Mouse (Mus musculus): ENCODE results near the gene Dcdc2c. TPM values are rescaled to one million over a fixed set of nuclear protein-coding genes. Genes with fewer than 3 reads are reported as not detected.

Gene Dcdc2c
- total RNA-seq, 1 experiment: 0.71 TPM

- Histone ChIP-seq H3K36me3 (ENCODE audit: control insufficient read depth, insufficient read depth, low read length, poor library complexity, severe bottlenecking) (no peaks in the 10 kb centered on the region), H3K27ac (ENCODE audit: insufficient read depth, low read depth, low read length, poor library complexity, severe bottlenecking) (no peak overlapping the region), H3K4me3 (ENCODE audit: insufficient read depth in 1 of 2, low read depth in 1 of 2, low read length in 2 of 2, poor library complexity in 1 of 2, severe bottlenecking in 1 of 2) (no peak overlapping the region), H3K9ac (ENCODE audit: insufficient read depth, low read depth, low read length, poor library complexity, severe bottlenecking) (no peak overlapping the region), H3K4me1 (ENCODE audit: control insufficient read depth in 2 of 2, insufficient read depth in 2 of 2, low read length in 2 of 2, poor library complexity in 1 of 2) (no peaks in the 10 kb centered on the region), H3K9me3 (ENCODE audit: control insufficient read depth, insufficient read depth, low read depth, low read length) (no peaks in the 10 kb centered on the region)
- no peak for DNase-seq (ENCODE audit: low read depth, low spot score)
- no peak for TF ChIP-seq MAFK (IDR thresholded peaks at IDR 0.05; ENCODE audit: insufficient read depth, low read depth, low read length)
- no peak for TF ChIP-seq CHD2 (IDR thresholded peaks at IDR 0.05; ENCODE audit: low read depth, low read length)
- no peak for TF ChIP-seq ZNF384 (IDR thresholded peaks at IDR 0.05; ENCODE audit: low read depth, low read length)
- TF ChIP-seq ZC3H11A (IDR thresholded peaks at IDR 0.05; ENCODE audit: borderline replicate concordance, low read depth, low read length): no peak
- no peak for TF ChIP-seq HCFC1 (IDR thresholded peaks at IDR 0.05; ENCODE audit: borderline replicate concordance, insufficient read depth, low read length)
- in situ Hi-C loops (cut with MboI; ENCODE audit: low sequenced_read_pairs in 2 of 2, unreplicated experiment in 2 of 2): no loop called here
These were observed 57.9 kb downstream of the Dcdc2c start for GRCm38 (mm10) chr12:28494289-28494688.

GRCm38 (mm10) chr12:28482483-28483160 lies 69.6 kb downstream of the Dcdc2c start:
- no peak for DNase-seq (ENCODE audit: low read depth, low spot score)
- no peak for TF ChIP-seq CHD2 (IDR thresholded peaks at IDR 0.05; ENCODE audit: low read depth, low read length)
- TF ChIP-seq MAFK (IDR thresholded peaks at IDR 0.05; ENCODE audit: insufficient read depth, low read depth, low read length): no peak
- TF ChIP-seq ZC3H11A (IDR thresholded peaks at IDR 0.05; ENCODE audit: borderline replicate concordance, low read depth, low read length): no peak
- no peak overlapping the region for H3K9ac ChIP-seq (ENCODE audit: insufficient read depth, low read depth, low read length, poor library complexity, severe bottlenecking)
- no peaks in the 10 kb centered on the region for H3K36me3 ChIP-seq (ENCODE audit: control insufficient read depth, insufficient read depth, low read length, poor library complexity, severe bottlenecking)
- no peaks in the 10 kb centered on the region for H3K4me1 ChIP-seq (ENCODE audit: control insufficient read depth in 2 of 2, insufficient read depth in 2 of 2, low read length in 2 of 2, poor library complexity in 1 of 2)
- no peaks in the 10 kb centered on the region for H3K9me3 ChIP-seq (ENCODE audit: control insufficient read depth, insufficient read depth, low read depth, low read length)
- no peak overlapping the region for H3K27ac ChIP-seq (ENCODE audit: insufficient read depth, low read depth, low read length, poor library complexity, severe bottlenecking)
- H3K4me3 ChIP-seq (ENCODE audit: insufficient read depth in 1 of 2, low read depth in 1 of 2, low read length in 2 of 2, poor library complexity in 1 of 2, severe bottlenecking in 1 of 2): no peak overlapping the region
- in situ Hi-C loops (cut with MboI; ENCODE audit: low sequenced_read_pairs in 2 of 2, unreplicated experiment in 2 of 2): no loop called here

- H3K27ac ChIP-seq (ENCODE audit: insufficient read depth, low read depth, low read length, poor library complexity, severe bottlenecking): no peak overlapping the region
- H3K9ac ChIP-seq (ENCODE audit: insufficient read depth, low read depth, low read length, poor library complexity, severe bottlenecking): no peak overlapping the region
- H3K9me3 ChIP-seq (ENCODE audit: control insufficient read depth, insufficient read depth, low read depth, low read length): no peaks in the 10 kb centered on the region
- no peaks in the 10 kb centered on the region for H3K36me3 ChIP-seq (ENCODE audit: control insufficient read depth, insufficient read depth, low read length, poor library complexity, severe bottlenecking)
- TF ChIP-seq MAFK (IDR thresholded peaks at IDR 0.05; ENCODE audit: insufficient read depth, low read depth, low read length) (no peak), HCFC1 (IDR thresholded peaks at IDR 0.05; ENCODE audit: borderline replicate concordance, insufficient read depth, low read length) (no peak), CHD2 (IDR thresholded peaks at IDR 0.05; ENCODE audit: low read depth, low read length) (no peak), ZNF384 (IDR thresholded peaks at IDR 0.05; ENCODE audit: low read depth, low read length) (no peak), ZC3H11A (IDR thresholded peaks at IDR 0.05; ENCODE audit: borderline replicate concordance, low read depth, low read length) (no peak)
- no peak for DNase-seq (ENCODE audit: low read depth, low spot score)
- H3K4me3 ChIP-seq (ENCODE audit: insufficient read depth in 1 of 2, low read depth in 1 of 2, low read length in 2 of 2, poor library complexity in 1 of 2, severe bottlenecking in 1 of 2): no peak overlapping the region
- in situ Hi-C loops (cut with MboI; ENCODE audit: low sequenced_read_pairs in 2 of 2, unreplicated experiment in 2 of 2): no loop called here
- H3K4me1 ChIP-seq (ENCODE audit: control insufficient read depth in 2 of 2, insufficient read depth in 2 of 2, low read length in 2 of 2, poor library complexity in 1 of 2): no peaks in the 10 kb centered on the region
These were observed 91.2 kb downstream of the Dcdc2c start for GRCm38 (mm10) chr12:28460951-28461431.

- Histone ChIP-seq H3K9me3 (ENCODE audit: control insufficient read depth, insufficient read depth, low read depth, low read length) (no peaks in the 10 kb centered on the region), H3K4me1 (ENCODE audit: control insufficient read depth in 2 of 2, insufficient read depth in 2 of 2, low read length in 2 of 2, poor library complexity in 1 of 2) (no peaks in the 10 kb centered on the region), H3K4me3 (ENCODE audit: insufficient read depth in 1 of 2, low read depth in 1 of 2, low read length in 2 of 2, poor library complexity in 1 of 2, severe bottlenecking in 1 of 2) (no peak overlapping the region), H3K9ac (ENCODE audit: insufficient read depth, low read depth, low read length, poor library complexity, severe bottlenecking) (no peak overlapping the region), H3K36me3 (ENCODE audit: control insufficient read depth, insufficient read depth, low read length, poor library complexity, severe bottlenecking) (no peaks in the 10 kb centered on the region), H3K27ac (ENCODE audit: insufficient read depth, low read depth, low read length, poor library complexity, severe bottlenecking) (no peak overlapping the region)
- TF ChIP-seq ZNF384 (IDR thresholded peaks at IDR 0.05; ENCODE audit: low read depth, low read length) (no peak), CHD2 (IDR thresholded peaks at IDR 0.05; ENCODE audit: low read depth, low read length) (no peak), ZC3H11A (IDR thresholded peaks at IDR 0.05; ENCODE audit: borderline replicate concordance, low read depth, low read length) (no peak), HCFC1 (IDR thresholded peaks at IDR 0.05; ENCODE audit: borderline replicate concordance, insufficient read depth, low read length) (no peak), MAFK (IDR thresholded peaks at IDR 0.05; ENCODE audit: insufficient read depth, low read depth, low read length) (no peak)
- in situ Hi-C loops (cut with MboI; ENCODE audit: low sequenced_read_pairs in 2 of 2, unreplicated experiment in 2 of 2): no loop called here
- no peak for DNase-seq (ENCODE audit: low read depth, low spot score)
These were observed 91.7 kb downstream of the Dcdc2c start for GRCm38 (mm10) chr12:28460523-28460922.
